Mouse (Mus musculus) urinary bladder, adult 2 months (tissue): ENCODE data around the gene Abhd17b. TPM values are rescaled to one million over a fixed set of nuclear protein-coding genes. Genes with fewer than 3 reads are reported as not detected.
"Not testable (repeated sequence)": the region's sequence is repeated elsewhere in the genome, so short reads cannot be mapped to it uniquely, and the experiment has no call there.

Experiments
- DNase-seq: peaks from one replicate; pipeline ENCODE4 v3.0.0; 2022; ENCODE audit warnings: low spot score
- polyA plus RNA-seq: library from polyadenylated mRNA; depleted of rRNA; stranded (reverse); fragments of >200 nt; gene quantifications from 2 replicates; pipeline ENCODE4 v1.2.3, GENCODE M21; 2012; rRNA removed

Gene Abhd17b
- 15.9 and 18.0 TPM in 2 replicates for polyA plus RNA-seq

DNA sequence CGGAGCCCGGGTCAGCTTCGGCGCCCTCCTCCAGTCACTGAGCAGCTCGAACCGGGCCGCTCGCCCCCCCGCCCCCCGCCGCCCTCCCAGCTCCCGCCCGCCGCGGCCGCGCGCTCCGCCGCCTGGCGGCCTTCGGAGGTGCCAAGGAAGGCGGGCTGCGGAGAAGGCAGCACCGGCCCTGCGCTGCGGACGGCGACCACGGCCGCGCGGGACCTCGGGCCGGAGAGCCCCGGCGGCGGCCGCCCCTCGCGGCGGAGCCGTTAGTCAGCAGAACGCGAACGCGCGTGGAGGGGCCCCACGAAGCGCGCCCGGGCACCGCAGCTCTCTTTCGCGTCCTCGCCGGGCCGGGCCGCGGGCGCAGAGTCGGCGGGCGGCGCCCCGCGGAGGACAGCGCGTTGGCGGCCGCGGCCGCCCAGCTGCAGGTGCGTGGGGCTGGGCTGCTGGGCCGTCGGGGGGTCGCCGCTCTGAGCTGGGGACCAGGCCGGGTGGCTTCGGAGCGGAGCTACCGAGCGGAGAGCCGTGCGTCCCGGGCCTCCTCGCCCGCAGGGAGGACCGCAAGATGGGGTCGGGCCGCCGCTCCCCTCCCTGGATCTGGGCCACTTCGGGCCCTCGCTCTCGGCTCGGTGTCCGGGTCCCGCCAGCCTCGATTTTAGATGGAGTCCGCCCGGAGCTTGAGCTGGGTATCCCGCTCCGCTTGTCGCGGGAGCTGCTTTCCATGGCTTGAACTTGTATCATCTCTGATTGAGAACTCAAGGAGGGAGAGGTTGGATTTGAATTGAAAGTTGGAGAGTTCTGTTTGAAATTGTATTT, at the start of gene Abhd17b:
TSS of gene Abhd17b (plus strand) at position 14 of the 810 bp plus-strand sequence.
- DNase-seq = peak; percentile 61

GRCm38 (mm10) chr19:21603836-21604235, 49.1 kb upstream of the Abhd17b start:
- no peak for DNase-seq

- DNase-seq = no peak
Observed at GRCm38 (mm10) chr19:21605294-21605693, 47.7 kb upstream of the Abhd17b start.

- no peak for DNase-seq
Observed at GRCm38 (mm10) chr19:21610240-21610639, 42.7 kb upstream of the Abhd17b start.

DNA sequence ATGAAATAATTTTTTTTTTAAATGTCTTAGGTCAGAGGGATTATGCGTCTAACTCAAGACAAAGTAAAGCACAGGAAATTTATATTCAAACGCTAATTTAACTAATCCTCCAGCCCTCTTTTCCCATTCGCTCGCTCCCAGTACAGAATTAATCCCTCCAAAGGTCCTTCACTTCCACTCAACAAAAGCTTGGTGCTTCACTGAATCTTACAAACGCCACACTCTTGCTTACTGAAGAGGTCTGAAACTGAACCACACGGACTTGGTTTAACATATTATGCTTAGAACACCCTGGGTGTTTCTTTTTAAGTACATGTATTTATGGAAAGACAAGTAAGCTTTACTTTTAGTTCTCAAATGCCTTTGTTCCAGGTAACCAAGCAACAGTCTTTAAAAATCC, 41.7 kb upstream of the Abhd17b start:
- DNase-seq = no peak

DNA sequence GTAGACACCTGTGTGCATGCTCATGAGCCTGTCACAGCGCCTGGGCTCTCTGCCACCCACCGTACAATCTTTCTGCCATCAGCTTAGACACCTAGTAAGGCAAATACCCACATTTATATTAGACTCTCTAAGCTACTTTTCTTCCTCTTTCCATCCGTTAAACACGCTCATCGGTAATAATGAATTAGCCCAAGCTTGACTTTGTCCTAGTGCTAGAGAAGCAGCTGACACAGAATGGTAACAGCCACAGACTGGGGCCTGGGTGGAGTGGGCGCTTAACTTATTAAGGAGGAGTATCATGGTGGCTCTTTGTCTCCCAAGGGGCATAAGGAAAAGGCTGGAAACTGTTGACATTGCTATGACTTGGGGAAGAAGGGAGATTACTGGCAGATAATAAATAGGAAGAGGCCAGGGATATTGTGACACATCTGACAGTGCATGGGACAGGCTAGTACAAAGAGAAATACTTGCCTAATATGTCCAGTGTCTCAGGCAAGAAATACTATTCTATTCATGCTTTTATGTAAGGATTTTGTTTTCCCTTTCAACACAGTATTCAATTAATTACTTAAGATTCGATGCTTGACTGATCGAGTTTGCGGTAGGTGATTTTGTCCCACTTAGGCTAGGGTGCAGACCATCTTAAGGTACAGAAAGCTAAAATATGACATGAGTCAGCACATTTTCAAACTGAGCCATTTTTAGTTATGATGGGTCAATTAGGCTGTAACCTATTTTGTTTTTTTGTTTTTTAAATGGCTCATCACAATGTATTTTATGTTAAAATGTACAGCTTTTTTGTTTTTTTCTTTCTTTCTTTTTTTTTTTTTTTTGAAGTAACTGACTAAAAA, 41.0 kb upstream of the Abhd17b start:
- DNase-seq = no peak

GRCm38 (mm10) chr19:21615801-21616200, 37.2 kb upstream of the Abhd17b start:
- no peak for DNase-seq

DNA sequence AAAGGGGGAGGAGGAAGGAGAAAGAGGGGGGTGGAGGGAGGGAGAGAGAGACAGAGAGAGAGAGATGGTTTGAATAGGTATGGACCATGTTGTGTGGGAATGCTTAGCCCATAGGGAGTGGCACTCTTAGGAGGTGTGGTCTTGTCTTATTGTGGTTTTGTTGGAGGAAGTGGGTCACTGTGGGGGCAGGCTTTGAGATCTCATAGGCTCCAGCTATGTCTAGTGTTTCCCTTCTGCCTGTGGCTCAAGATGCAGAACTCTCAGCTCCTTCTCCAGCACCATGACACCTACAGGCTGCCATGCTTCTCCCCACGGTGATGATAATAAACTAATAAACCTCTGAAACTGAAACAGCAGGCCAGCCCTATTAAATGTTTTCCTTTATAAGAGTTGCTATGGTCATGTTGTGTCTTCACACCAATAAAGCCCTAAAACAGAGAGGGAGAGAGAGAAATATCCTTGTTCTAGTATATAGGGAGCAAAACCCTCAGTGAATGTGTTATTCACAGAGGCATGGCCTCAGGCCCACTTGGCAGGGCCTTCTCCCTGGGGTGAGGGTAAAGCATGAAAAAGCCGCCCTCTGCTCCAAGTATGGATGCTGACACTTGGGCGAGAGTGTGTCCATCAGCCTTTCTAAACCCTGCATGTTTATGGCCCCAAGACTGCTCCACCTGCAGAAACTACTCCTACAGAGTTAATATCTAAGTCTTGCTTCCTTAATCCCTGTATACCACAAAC, 29.4 kb upstream of the Abhd17b start:
- no peak for DNase-seq

DNA sequence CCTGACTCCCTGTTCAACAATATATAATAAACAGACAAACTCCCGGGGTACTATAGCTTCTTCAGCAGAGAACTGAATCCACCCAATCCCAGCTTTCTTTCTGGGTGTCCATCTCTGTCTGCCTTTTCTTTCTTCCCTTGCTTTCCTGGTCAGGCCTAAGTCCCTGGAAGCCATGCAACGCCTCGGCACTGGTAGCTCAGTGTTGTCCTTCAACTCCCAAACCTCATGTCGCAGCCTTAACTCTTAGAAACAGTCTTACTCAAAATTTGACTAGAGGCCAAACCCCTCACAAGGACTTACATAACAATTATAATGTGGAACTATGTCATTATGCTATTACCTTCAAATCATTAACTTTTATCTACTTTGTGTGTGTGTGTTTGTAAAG, 28.8 kb upstream of the Abhd17b start:
- DNase-seq = no peak

GRCm38 (mm10) chr19:21626271-21626988, 26.6 kb upstream of the Abhd17b start:
- DNase-seq = no peak

DNA sequence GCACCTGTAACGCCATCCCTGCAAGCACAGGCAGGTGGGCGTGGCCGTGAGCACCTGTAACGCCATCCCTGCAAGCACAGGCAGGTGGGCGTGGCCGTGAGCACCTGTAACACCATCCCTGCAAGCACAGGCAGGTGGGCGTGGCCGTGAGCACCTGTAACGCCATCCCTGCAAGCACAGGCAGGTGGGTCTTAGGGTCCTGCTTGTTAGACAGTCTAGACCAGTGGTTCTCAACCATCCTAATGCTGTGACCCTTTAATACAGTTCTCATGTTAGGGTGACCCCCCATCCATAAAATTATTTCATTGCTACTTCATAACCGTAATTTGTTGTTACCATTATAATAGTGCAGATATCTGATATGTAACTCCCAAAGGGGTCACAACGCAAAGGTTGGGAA, 24.5 kb upstream of the Abhd17b start:
- DNase-seq = not testable (repeated sequence)

GRCm38 (mm10) chr19:21629030-21629429, 24.0 kb upstream of the Abhd17b start:
- DNase-seq = no peak

- DNase-seq = no peak
Observed at GRCm38 (mm10) chr19:21629501-21629900, 23.5 kb upstream of the Abhd17b start.

DNA sequence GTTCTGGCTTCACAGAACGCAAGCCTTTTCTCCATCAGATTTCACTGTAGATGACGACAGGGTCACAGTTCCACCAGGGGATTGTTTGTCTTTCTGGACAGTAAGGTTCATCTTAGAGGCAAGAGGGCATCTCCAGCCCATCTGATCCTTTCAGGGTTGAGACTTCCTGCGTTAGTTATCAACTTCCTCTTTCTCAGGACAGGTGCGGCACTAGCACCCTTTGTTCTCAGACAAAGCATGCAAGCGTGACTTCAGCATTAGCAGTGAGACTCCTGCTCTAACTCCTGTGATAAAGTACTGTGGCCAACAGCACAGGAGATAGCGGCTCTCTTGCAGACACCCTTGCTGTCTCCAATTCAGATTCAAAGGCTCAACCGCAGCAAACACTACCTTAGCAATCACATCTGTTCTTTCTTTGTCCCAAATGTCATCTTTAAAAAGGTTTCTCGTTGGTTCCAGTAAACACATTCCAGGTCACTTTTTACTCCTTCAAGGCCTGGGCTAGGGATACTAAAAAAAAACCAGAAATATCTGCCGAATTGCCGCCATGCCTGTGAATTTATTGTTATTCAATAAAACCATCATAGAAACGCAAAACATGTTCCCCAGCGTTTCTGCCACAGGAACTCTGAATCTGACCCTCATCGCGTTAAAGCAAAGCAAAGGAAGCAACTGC, 22.2 kb upstream of the Abhd17b start:
- no peak for DNase-seq

DNA sequence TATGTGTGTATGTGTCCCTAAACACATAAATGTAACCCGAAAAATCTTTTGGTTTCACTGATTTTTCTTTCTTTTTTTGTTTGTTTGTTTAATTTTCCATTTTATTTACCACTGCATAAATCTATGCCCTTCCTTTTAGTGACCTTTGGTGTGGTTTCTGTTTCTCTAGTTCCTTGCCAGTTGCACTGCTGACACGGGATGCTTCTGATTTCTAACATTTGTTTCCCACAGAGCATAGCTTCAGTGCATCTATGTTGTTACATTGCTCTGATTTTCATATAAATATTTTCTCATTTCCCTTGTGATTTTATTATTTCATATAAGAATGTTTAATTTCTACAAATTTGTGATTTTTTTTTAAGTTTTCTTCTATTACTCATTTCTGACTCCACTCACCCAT, 17.6 kb upstream of the Abhd17b start:
- no peak for DNase-seq

DNA sequence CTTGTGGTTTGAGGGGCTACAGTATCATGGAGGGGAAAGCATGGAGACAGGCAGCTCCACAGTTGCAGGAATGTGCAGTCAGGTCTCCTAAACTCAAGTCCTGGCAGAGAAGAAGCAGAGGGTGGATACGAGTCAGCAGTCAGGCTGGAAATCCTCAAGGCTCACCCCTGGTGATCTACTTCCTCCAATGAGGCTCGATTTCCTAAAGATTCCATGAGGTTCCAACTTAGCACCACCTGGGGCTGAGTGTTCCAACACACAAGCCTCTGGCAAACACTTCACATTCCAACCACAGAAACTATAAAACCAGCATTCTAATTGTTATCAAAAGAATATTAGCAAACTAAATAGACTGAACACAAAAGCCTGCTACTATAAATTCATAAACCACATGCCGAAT, 16.1 kb upstream of the Abhd17b start:
- DNase-seq = no peak

- no peak for DNase-seq
Observed at GRCm38 (mm10) chr19:21637672-21638071, 15.3 kb upstream of the Abhd17b start.

GRCm38 (mm10) chr19:21643935-21644334, 9.1 kb upstream of the Abhd17b start:
- no peak for DNase-seq

DNA sequence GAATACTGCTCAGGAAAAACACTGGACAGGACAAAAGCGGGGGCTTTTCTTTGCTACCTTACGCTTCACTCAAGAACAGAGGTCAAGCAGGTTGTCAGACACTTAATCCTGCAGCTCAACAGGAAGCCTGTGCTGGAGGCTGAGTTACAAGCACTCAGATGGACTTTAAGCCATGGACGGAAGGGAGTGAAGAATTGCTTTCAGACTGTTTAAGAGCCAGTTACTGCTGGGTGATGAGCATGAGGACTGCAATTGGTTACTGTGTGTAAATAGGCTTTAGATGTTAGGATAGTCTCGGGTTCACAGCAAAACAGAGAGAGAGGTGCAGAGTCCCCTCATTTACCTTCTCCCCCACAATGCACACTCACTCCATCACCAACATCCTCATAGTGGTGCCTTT, 7.7 kb upstream of the Abhd17b start:
- no peak for DNase-seq

GRCm38 (mm10) chr19:21646142-21646541, 6.8 kb upstream of the Abhd17b start:
- DNase-seq = no peak

GRCm38 (mm10) chr19:21651664-21652063, 1.3 kb upstream of the Abhd17b start:
- DNase-seq = no peak
